Mouse (Mus musculus): ENCODE results near the gene 1700025G04Rik. TPM values are rescaled to one million over a fixed set of nuclear protein-coding genes. Genes with fewer than 3 reads are reported as not detected.

1700025G04Rik gene
- polyA plus RNA-seq, 1 experiment from 2014 or later: 14.1 TPM

DNA sequence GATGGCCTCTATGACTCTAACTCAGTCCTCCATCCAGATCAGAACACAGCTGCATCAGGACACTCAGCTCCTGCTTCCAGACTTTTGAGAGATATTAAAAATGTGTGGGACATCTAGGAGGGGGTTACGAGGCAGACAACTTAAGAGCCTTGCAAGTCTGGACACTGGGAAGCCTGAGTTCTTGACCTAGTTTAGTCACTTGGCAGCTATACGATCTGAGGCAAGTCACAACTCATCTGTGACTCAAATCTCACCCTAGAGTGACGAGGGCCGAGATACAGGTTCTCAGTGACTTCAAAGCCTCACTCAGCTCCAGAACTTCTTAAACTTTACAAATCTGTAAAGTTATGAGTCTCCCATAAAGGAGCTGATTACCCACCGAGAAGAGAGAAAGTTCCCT is 36.8 kb downstream of the 1700025G04Rik start:
- ATAC-seq (peak; percentile 16; the same call in 1 of the 2 replicates), DNase-seq (ENCODE audit: low spot score) (peak; percentile 38)
- Histone ChIP-seq H3K36me3 (ENCODE audit: insufficient read depth, low read length) (no peaks in the 10 kb centered on the region), H3K4me3 (ENCODE audit: low read depth, low read length) (no peak overlapping the region), H3K4me1 (ENCODE audit: insufficient read depth, low read depth, low read length) (peaks cover 31% of the 10 kb centered on the region), H3K27ac (ENCODE audit: low read length) (no peak overlapping the region; the same call in 1 of the 2 replicates), H3K9me3 (ENCODE audit: low read length) (no peaks in the 10 kb centered on the region), H3K27me3 (replicated peaks; ENCODE audit: insufficient read depth, low read length) (no peaks in the 10 kb centered on the region), H3K9ac (replicated peaks; ENCODE audit: low read depth) (no peak overlapping the region), H3K4me2 (replicated peaks; ENCODE audit: low read depth, low read length) (no peak overlapping the region)
- TF ChIP-seq EP300 (IDR thresholded peaks at IDR 0.05): no peak
- no peak for TF ChIP-seq CTCF (IDR thresholded peaks at IDR 0.05)
- WGBS: 57% methylated on average over 5 of the region's 5 CpGs

DNA sequence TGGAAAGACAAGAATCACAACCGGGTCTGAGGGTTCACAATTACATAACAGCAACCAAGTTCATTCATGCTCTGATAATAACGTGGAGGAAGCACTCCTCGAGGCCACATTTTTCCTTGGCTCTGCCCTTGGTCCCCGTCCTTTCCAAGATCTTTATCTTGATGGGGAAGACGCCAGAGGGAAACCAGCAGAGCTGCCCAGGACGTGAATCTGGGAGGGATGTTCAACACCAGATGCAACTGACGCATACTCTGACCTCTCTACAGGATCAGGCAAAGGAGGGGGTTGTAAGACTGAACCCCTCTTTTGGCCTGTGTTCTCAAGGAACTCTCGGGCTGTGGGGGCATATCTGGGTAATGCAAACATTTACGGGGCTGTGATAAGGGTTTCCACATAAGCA is 38.1 kb downstream of the 1700025G04Rik start:
- peak; percentile 76 for DNase-seq (ENCODE audit: low spot score)
- peaks cover 31% of the 10 kb centered on the region for H3K4me1 ChIP-seq (ENCODE audit: insufficient read depth, low read depth, low read length)

DNA sequence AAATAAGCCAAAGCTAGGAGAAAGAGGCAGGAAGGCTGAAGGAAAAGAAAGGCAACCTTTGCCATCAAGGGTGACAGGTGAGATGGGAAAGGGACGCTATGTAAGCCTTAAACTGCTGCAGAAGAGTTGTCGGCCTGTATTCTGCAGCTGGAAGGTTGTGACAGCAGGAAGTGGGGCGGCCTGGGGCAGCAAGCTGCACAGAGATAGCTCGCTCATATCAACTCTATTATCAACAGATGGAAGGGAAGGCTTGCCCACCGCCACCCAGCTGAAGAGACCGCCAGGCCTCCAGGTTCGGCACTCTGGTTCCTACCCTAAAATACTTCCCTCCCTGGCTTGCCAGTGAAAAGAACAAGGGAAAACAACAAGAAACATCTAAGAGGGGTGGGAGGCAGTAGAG is 39.9 kb downstream of the 1700025G04Rik start:
- Histone ChIP-seq H3K27ac (ENCODE audit: low read length) (no peak overlapping the region), H3K27me3 (replicated peaks; ENCODE audit: insufficient read depth, low read length) (no peaks in the 10 kb centered on the region), H3K4me2 (replicated peaks; ENCODE audit: low read depth, low read length) (no peak overlapping the region), H3K4me3 (ENCODE audit: low read depth, low read length) (no peak overlapping the region), H3K36me3 (ENCODE audit: insufficient read depth, low read length) (no peaks in the 10 kb centered on the region), H3K9ac (replicated peaks; ENCODE audit: low read depth) (no peak overlapping the region), H3K4me1 (ENCODE audit: insufficient read depth, low read depth, low read length) (peaks cover 31% of the 10 kb centered on the region), H3K9me3 (ENCODE audit: low read length) (no peaks in the 10 kb centered on the region)
- ATAC-seq (no peak), DNase-seq (ENCODE audit: low spot score) (no peak)
- WGBS: 75% methylated on average over 7 of the region's 7 CpGs
- TF ChIP-seq CTCF (IDR thresholded peaks at IDR 0.05): no peak
- no peak for TF ChIP-seq EP300 (IDR thresholded peaks at IDR 0.05)

More for the DNA sequence above, 38.1 kb downstream of the 1700025G04Rik start:
- ATAC-seq: peak; percentile 78
- Histone ChIP-seq H3K4me2 (replicated peaks; ENCODE audit: low read depth, low read length) (no peak overlapping the region), H3K36me3 (ENCODE audit: insufficient read depth, low read length) (no peaks in the 10 kb centered on the region), H3K9ac (replicated peaks; ENCODE audit: low read depth) (no peak overlapping the region), H3K27ac (ENCODE audit: low read length) (peak overlapping the region; percentile 26; the same call in 1 of the 2 replicates), H3K4me3 (ENCODE audit: low read depth, low read length) (no peak overlapping the region), H3K9me3 (ENCODE audit: low read length) (no peaks in the 10 kb centered on the region), H3K27me3 (replicated peaks; ENCODE audit: insufficient read depth, low read length) (no peaks in the 10 kb centered on the region)
- TF ChIP-seq CTCF (IDR thresholded peaks at IDR 0.05) (no peak), EP300 (IDR thresholded peaks at IDR 0.05) (peak; percentile 45; the same call in 1 of the 2 replicates)
- 7% methylated on average over 9 of the region's 9 CpGs for WGBS

DNA sequence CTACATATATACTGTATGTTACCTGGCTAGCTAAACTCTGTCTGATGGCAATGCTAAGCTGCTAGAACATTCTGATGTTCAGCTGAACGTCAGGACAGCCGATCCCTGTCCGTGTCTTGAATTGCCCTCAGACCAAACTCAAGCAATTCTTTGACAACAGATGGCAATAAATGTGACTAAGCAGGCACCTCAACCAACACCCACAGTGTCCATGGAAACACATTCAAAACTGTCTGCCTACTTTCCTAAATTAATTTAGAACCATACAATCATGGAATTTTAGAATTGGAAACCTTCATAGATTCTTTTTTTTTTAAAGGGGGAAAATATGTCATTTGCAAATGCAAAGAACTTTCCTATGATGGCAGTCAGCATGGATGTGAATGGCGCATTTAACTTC is 41.6 kb downstream of the 1700025G04Rik start:
- DNase-seq (ENCODE audit: low spot score) (no peak), ATAC-seq (no peak)
- WGBS: 86% methylated on average over 4 of the region's 4 CpGs
- Histone ChIP-seq H3K27ac (ENCODE audit: low read length) (no peak overlapping the region), H3K4me2 (replicated peaks; ENCODE audit: low read depth, low read length) (no peak overlapping the region), H3K9me3 (ENCODE audit: low read length) (no peaks in the 10 kb centered on the region), H3K4me3 (ENCODE audit: low read depth, low read length) (no peak overlapping the region), H3K36me3 (ENCODE audit: insufficient read depth, low read length) (no peaks in the 10 kb centered on the region), H3K9ac (replicated peaks; ENCODE audit: low read depth) (no peak overlapping the region), H3K4me1 (ENCODE audit: insufficient read depth, low read depth, low read length) (peaks cover 29% of the 10 kb centered on the region), H3K27me3 (replicated peaks; ENCODE audit: insufficient read depth, low read length) (no peaks in the 10 kb centered on the region)
- TF ChIP-seq CTCF (IDR thresholded peaks at IDR 0.05): no peak
- no peak for TF ChIP-seq EP300 (IDR thresholded peaks at IDR 0.05)

DNA sequence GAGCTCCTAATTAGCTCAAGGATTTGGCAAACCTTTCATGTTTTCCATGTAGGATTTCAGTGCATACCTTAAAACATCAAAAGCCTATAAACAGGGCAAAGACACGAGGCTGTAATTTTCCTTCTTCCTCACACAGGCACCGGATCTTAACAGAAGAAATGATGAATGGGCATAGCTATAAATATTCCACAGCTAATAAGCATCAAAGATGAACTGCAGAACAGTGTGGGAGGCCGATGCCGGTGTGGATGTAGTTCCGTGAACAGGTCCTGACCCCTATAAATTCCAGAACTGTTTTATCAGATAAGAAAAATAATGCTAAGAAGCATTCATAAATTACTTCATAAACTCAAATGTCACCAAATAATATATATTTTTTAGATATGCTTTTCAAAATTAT is 42.5 kb downstream of the 1700025G04Rik start:
- no peaks in the 10 kb centered on the region for H3K27me3 ChIP-seq (replicated peaks; ENCODE audit: insufficient read depth, low read length)
- H3K4me3 ChIP-seq (ENCODE audit: low read depth, low read length): no peak overlapping the region
- no peak overlapping the region for H3K27ac ChIP-seq (ENCODE audit: low read length)
- DNase-seq (ENCODE audit: low spot score) (no peak), ATAC-seq (no peak)
- TF ChIP-seq EP300 (IDR thresholded peaks at IDR 0.05) (no peak), CTCF (IDR thresholded peaks at IDR 0.05) (no peak)
- no peaks in the 10 kb centered on the region for H3K9me3 ChIP-seq (ENCODE audit: low read length)
- no peak overlapping the region for H3K4me2 ChIP-seq (replicated peaks; ENCODE audit: low read depth, low read length)
- H3K36me3 ChIP-seq (ENCODE audit: insufficient read depth, low read length): no peaks in the 10 kb centered on the region
- H3K4me1 ChIP-seq (ENCODE audit: insufficient read depth, low read depth, low read length): peaks cover 26% of the 10 kb centered on the region
- H3K9ac ChIP-seq (replicated peaks; ENCODE audit: low read depth): no peak overlapping the region
- 41% methylated on average over 5 of the region's 5 CpGs for WGBS

DNA sequence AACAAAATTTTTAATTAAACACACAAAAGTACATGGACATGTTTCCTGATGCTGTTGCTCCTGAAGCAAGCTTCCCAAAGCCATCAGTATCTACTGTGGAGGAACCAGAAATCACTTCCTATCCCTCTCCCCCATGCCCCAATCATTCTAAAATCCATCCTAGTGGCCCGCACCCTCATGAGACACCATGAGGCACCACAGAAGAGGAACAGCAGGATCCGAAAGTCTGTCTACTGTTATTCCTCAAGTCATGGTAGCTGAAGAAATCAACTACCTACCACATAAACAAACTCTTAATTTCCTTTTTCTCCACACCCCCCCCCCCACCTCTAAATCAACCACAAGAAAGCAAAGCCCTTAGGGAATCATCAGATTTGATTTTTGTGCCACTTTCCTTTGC is 46.5 kb downstream of the 1700025G04Rik start:
- no peak for DNase-seq (ENCODE audit: low spot score)
- Histone ChIP-seq H3K9ac (replicated peaks; ENCODE audit: low read depth) (no peak overlapping the region), H3K27ac (ENCODE audit: low read length) (no peak overlapping the region), H3K36me3 (ENCODE audit: insufficient read depth, low read length) (no peaks in the 10 kb centered on the region), H3K27me3 (replicated peaks; ENCODE audit: insufficient read depth, low read length) (no peaks in the 10 kb centered on the region), H3K9me3 (ENCODE audit: low read length) (no peaks in the 10 kb centered on the region), H3K4me3 (ENCODE audit: low read depth, low read length) (no peak overlapping the region), H3K4me1 (ENCODE audit: insufficient read depth, low read depth, low read length) (no peaks in the 10 kb centered on the region), H3K4me2 (replicated peaks; ENCODE audit: low read depth, low read length) (no peak overlapping the region)
- no peak for TF ChIP-seq EP300 (IDR thresholded peaks at IDR 0.05)
- TF ChIP-seq CTCF (IDR thresholded peaks at IDR 0.05): no peak
- ATAC-seq: no peak
- WGBS: 95% methylated on average over 2 of the region's 2 CpGs

DNA sequence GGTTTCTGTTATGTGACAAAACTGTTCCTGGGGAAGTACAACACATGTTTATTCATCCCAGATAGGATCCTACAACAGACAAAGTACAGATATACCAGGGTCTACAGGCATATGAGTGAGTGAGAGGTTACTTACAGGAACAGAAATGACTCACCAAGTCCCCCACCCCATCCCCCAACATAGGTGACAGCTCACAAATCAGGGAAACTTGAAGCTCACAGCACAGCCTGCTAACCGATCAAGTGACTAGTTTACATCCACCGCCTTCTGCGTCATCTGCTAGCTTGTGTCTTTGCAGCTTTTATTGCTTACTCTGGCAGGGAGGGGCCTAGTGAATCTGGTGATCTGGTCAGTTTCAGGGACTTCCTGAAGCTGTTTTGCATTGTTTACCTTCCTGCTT is 47.5 kb downstream of the 1700025G04Rik start:
- no peak for ATAC-seq

More for the DNA sequence above, 47.5 kb downstream of the 1700025G04Rik start:
- Histone ChIP-seq H3K4me3 (ENCODE audit: low read depth, low read length) (no peak overlapping the region), H3K9me3 (ENCODE audit: low read length) (no peaks in the 10 kb centered on the region), H3K27me3 (replicated peaks; ENCODE audit: insufficient read depth, low read length) (no peaks in the 10 kb centered on the region), H3K4me2 (replicated peaks; ENCODE audit: low read depth, low read length) (no peak overlapping the region), H3K27ac (ENCODE audit: low read length) (no peak overlapping the region), H3K9ac (replicated peaks; ENCODE audit: low read depth) (no peak overlapping the region), H3K4me1 (ENCODE audit: insufficient read depth, low read depth, low read length) (no peaks in the 10 kb centered on the region), H3K36me3 (ENCODE audit: insufficient read depth, low read length) (no peaks in the 10 kb centered on the region)
- TF ChIP-seq CTCF (IDR thresholded peaks at IDR 0.05) (no peak), EP300 (IDR thresholded peaks at IDR 0.05) (no peak)
- 84% methylated on average over 3 of the region's 3 CpGs for WGBS
- DNase-seq (ENCODE audit: low spot score): no peak

All from lung, postnatal 0 days (tissue).